Mouse (Mus musculus) 3T3-L1 (cell line): Measurements from ENCODE around the gene Eps15.

Experiments used
- DNase-seq: peaks from one replicate; pipeline ENCODE4 v3.0.0-alpha.2; 2015; ENCODE audit warnings: low read depth, low spot score

Gene Eps15

GRCm38 (mm10) chr4:109400366-109400980, 120.4 kb downstream of the Eps15 start:
- DNase-seq, result no peak

- DNase-seq, result peak; percentile 47
Observed at GRCm38 (mm10) chr4:109401176-109401689, 121.2 kb downstream of the Eps15 start.

GRCm38 (mm10) chr4:109404908-109405307, 124.8 kb downstream of the Eps15 start:
- peak; percentile 33 for DNase-seq

- peak; percentile 8 for DNase-seq
Observed at GRCm38 (mm10) chr4:109405415-109405814, 125.3 kb downstream of the Eps15 start.

GRCm38 (mm10) chr4:109406054-109406485, 126.0 kb downstream of the Eps15 start:
- DNase-seq, result peak; percentile 88

- DNase-seq, result no peak
Observed at GRCm38 (mm10) chr4:109406486-109407175, 126.6 kb downstream of the Eps15 start, which contains the start of gene Ttc39a. Gene Ttc39a (plus strand): TSS chr4:109406623.

GRCm38 (mm10) chr4:109407176-109407520, 127.1 kb downstream of the Eps15 start:
- DNase-seq, result no peak

GRCm38 (mm10) chr4:109407701-109408485, 127.8 kb downstream of the Eps15 start:
- no peak for DNase-seq

- no peak for DNase-seq
Observed at GRCm38 (mm10) chr4:109410681-109411376, 130.8 kb downstream of the Eps15 start.

- no peak for DNase-seq
Observed at GRCm38 (mm10) chr4:109411377-109411967, 131.4 kb downstream of the Eps15 start.

- no peak for DNase-seq
Observed at GRCm38 (mm10) chr4:109412233-109412632, 132.2 kb downstream of the Eps15 start.

GRCm38 (mm10) chr4:109417998-109418397, 137.9 kb downstream of the Eps15 start:
- no peak for DNase-seq

GRCm38 (mm10) chr4:109419017-109419416, 138.9 kb downstream of the Eps15 start:
- no peak for DNase-seq

- no peak for DNase-seq
Observed at GRCm38 (mm10) chr4:109419563-109419962, 139.5 kb downstream of the Eps15 start.

- DNase-seq, result no peak
Observed at GRCm38 (mm10) chr4:109420138-109420795, 140.2 kb downstream of the Eps15 start.

- no peak for DNase-seq
Observed at GRCm38 (mm10) chr4:109421608-109422007, 141.5 kb downstream of the Eps15 start.

- no peak for DNase-seq
Observed at GRCm38 (mm10) chr4:109422436-109422835, 142.4 kb downstream of the Eps15 start.

- no peak for DNase-seq
Observed at GRCm38 (mm10) chr4:109423438-109423837, 143.4 kb downstream of the Eps15 start.

- no peak for DNase-seq
Observed at GRCm38 (mm10) chr4:109427058-109427457, 147.0 kb downstream of the Eps15 start.

- no peak for DNase-seq
Observed at GRCm38 (mm10) chr4:109430250-109430649, 150.2 kb downstream of the Eps15 start.

- peak; percentile 69 for DNase-seq
Observed at GRCm38 (mm10) chr4:109430854-109431253, 150.8 kb downstream of the Eps15 start.
